Mouse (Mus musculus) thymus, adult 2 months (tissue): ENCODE results near the gene Inka1.

Source experiments
- CTCF ChIP-seq: fragments of 200-500 bp; IDR thresholded peaks from 2 replicates; pipeline ENCODE4 v1.5.1; 2012; ENCODE audit warnings: mild to moderate bottlenecking, control low read depth, low read length, moderate library complexity, borderline replicate concordance; ENCODE audit not compliant: control insufficient read depth, poor library complexity, insufficient read depth; ENCODE audit errors: extremely low read depth
- POLR2A ChIP-seq: fragments of 200-500 bp; IDR thresholded peaks from 2 replicates; pipeline ENCODE4 v1.6.1; 2012; ENCODE audit warnings: mild to moderate bottlenecking, low read length, control low read depth, moderate library complexity; ENCODE audit not compliant: control insufficient read depth, poor library complexity, insufficient read depth; ENCODE audit errors: extremely low read depth

GRCm38 (mm10) chr9:108010385-108010784, 24.7 kb upstream of the Inka1 start:
- TF ChIP-seq POLR2A: no peak
- TF ChIP-seq CTCF: no peak
